Mouse (Mus musculus) small intestine, adult 2 months (tissue): ENCODE results near the gene Rptor.

ENCODE experiments used
- CTCF ChIP-seq: fragments of 200-500 bp; IDR thresholded peaks from 2 replicates; pipeline ENCODE4 v1.5.1; 2012; ENCODE audit warnings: low read depth, mild to moderate bottlenecking, control low read depth, inconsistent platforms, low read length, moderate library complexity, mixed read lengths; ENCODE audit not compliant: insufficient replicate concordance, insufficient read length; ENCODE audit errors: extremely low read depth
- POLR2A ChIP-seq: fragments of 200-500 bp; IDR thresholded peaks from 2 replicates; pipeline ENCODE4 v1.6.1; 2012; ENCODE audit warnings: low read depth, mild to moderate bottlenecking, control low read depth, inconsistent platforms, low read length, moderate library complexity

DNA sequence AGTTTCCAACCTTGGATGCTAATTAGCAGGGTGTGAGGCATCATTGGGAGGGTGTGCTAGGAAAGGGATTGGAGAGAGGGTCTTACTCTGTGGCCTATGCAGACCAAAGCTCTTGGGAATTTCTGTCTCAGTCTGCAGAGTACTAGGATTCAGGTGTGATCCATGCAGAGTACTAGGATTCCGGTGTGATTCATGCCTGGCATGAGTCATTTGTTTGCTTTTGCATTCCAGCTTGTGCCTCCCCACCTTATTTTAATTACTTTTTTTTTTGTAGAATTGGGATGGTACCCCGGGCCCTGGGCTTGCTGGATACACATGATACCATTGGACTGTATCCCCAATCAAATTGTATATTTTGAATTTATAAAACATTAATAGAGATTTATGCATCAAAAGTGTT is 93.7 kb downstream of the Rptor start:
- TF ChIP-seq CTCF (no peak), POLR2A (no peak)
